Mouse (Mus musculus) forebrain, embryonic 16.5 days (tissue): ENCODE measurements around the gene Lamc2. TPM values are rescaled to one million over a fixed set of nuclear protein-coding genes. Genes with fewer than 3 reads are reported as not detected.

Source experiments
- ATAC-seq: fragments of 200-750 bp; cut with Nextera tagmentation; 2 replicates; pipeline ENCODE4 v1.8.0; 2017; ENCODE audit warnings: mild to moderate bottlenecking, moderate library complexity
- H3K27ac ChIP-seq: fragments of 300-500 bp; sonication (generic); 2 replicates; pipeline ENCODE4 v1.5.1; 2014; ENCODE audit warnings: low read length, control low read depth
- H3K27me3 ChIP-seq: fragments of 300-500 bp; sonication (generic); replicated peaks from 2 replicates; pipeline ENCODE4 v1.6.1; 2014; ENCODE audit warnings: low read length; ENCODE audit not compliant: control insufficient read depth, insufficient read depth
- H3K36me3 ChIP-seq: fragments of 300-500 bp; sonication (generic); 2 replicates; pipeline ENCODE4 v1.6.1; 2014; ENCODE audit not compliant: control insufficient read depth, insufficient read depth
- H3K4me1 ChIP-seq: fragments of 300-500 bp; sonication (generic); replicated peaks from 2 replicates; pipeline ENCODE4 v1.6.1; 2014; ENCODE audit warnings: low read length; ENCODE audit not compliant: control insufficient read depth, insufficient read depth
- H3K4me2 ChIP-seq: fragments of 300-500 bp; sonication (generic); 2 replicates; pipeline ENCODE4 v1.6.1; 2014; ENCODE audit warnings: mild to moderate bottlenecking, low read length, control low read depth
- H3K4me3 ChIP-seq: fragments of 300-500 bp; sonication (generic); replicated peaks from 2 replicates; pipeline ENCODE4 v1.5.1; 2014; ENCODE audit warnings: mild to moderate bottlenecking, low read length, control low read depth
- H3K9ac ChIP-seq: fragments of 300-500 bp; sonication (generic); replicated peaks from 2 replicates; pipeline ENCODE4 v1.6.1; 2014; ENCODE audit warnings: low read depth, low read length, control low read depth
- H3K9me3 ChIP-seq: fragments of 300-500 bp; sonication (generic); 2 replicates; pipeline ENCODE4 v1.6.1; 2016; ENCODE audit warnings: low read length; ENCODE audit not compliant: control insufficient read depth
- WGBS: fragments of 180-500 bp; shearing (Covaris S2); extraction: QIAGEN DNeasy Blood & Tissue Kit; methylation state at CpG from one replicate; pipeline ENCODE4 v1.1.7; 2014; 5-methylcytosine and 5-hydroxymethylcytosine counted together
- polyA plus RNA-seq: library from polyadenylated mRNA; unstranded; fragments of >200 nt; fragmentation: Nextera tagmentation; extraction: Ambion mirVana; gene quantifications from 2 replicates; pipeline ENCODE4 v1.2.1, GENCODE M21; 2015

The Lamc2 gene
- polyA plus RNA-seq, 1 experiment from 2014 or later, result 2.0 TPM

- ATAC-seq, result no peak
- no peak overlapping the region for H3K4me2 ChIP-seq
- peaks cover 5% of the 10 kb centered on the region for H3K4me1 ChIP-seq
- no peak overlapping the region for H3K27ac ChIP-seq
- H3K9me3 ChIP-seq, result no peaks in the 10 kb centered on the region
- peaks cover 15% of the 10 kb centered on the region for H3K36me3 ChIP-seq
- WGBS, result 85% methylated on average over 5 of the region's 5 CpGs
- no peak overlapping the region for H3K4me3 ChIP-seq
- no peaks in the 10 kb centered on the region for H3K27me3 ChIP-seq
- H3K9ac ChIP-seq, result no peak overlapping the region
Observed at GRCm38 (mm10) chr1:153109346-153109745, 76.9 kb downstream of the Lamc2 start.

GRCm38 (mm10) chr1:153107866-153108265 lies 78.4 kb downstream of the Lamc2 start:
- H3K27me3 ChIP-seq, result no peaks in the 10 kb centered on the region
- WGBS, result 32% methylated on average over 7 of the region's 7 CpGs
- H3K4me3 ChIP-seq, result no peak overlapping the region
- H3K9ac ChIP-seq, result no peak overlapping the region
- ATAC-seq, result peak; percentile 77
- H3K9me3 ChIP-seq, result no peaks in the 10 kb centered on the region
- H3K4me1 ChIP-seq, result peaks cover 5% of the 10 kb centered on the region
- no peak overlapping the region for H3K4me2 ChIP-seq
- H3K27ac ChIP-seq, result no peak overlapping the region
- H3K36me3 ChIP-seq, result peaks cover 11% of the 10 kb centered on the region

GRCm38 (mm10) chr1:153104804-153105203 lies 81.4 kb downstream of the Lamc2 start:
- H3K27me3 ChIP-seq, result no peaks in the 10 kb centered on the region
- H3K36me3 ChIP-seq, result no peaks in the 10 kb centered on the region
- H3K4me1 ChIP-seq, result peaks cover 5% of the 10 kb centered on the region
- H3K9ac ChIP-seq, result no peak overlapping the region
- H3K4me3 ChIP-seq, result no peak overlapping the region
- H3K9me3 ChIP-seq, result no peaks in the 10 kb centered on the region
- WGBS, result 72% methylated on average over 12 of the region's 12 CpGs
- no peak for ATAC-seq
- no peak overlapping the region for H3K27ac ChIP-seq
- H3K4me2 ChIP-seq, result no peak overlapping the region

- Histone ChIP-seq H3K9ac (no peak overlapping the region), H3K4me2 (no peak overlapping the region), H3K36me3 (no peaks in the 10 kb centered on the region; the same call in 1 of the 2 replicates), H3K4me1 (peaks cover 5% of the 10 kb centered on the region), H3K4me3 (no peak overlapping the region), H3K9me3 (no peaks in the 10 kb centered on the region), H3K27ac (no peak overlapping the region), H3K27me3 (no peaks in the 10 kb centered on the region)
- WGBS, result 97% methylated on average over 7 of the region's 8 CpGs
- no peak for ATAC-seq
Observed at GRCm38 (mm10) chr1:153103186-153103554, 83.1 kb downstream of the Lamc2 start.

GRCm38 (mm10) chr1:153102296-153103185 lies 83.7 kb downstream of the Lamc2 start:
- H3K4me1 ChIP-seq, result no peaks in the 10 kb centered on the region
- ATAC-seq, result no peak
- no peak overlapping the region for H3K4me3 ChIP-seq
- WGBS, result 94% methylated on average over 17 of the region's 17 CpGs
- no peak overlapping the region for H3K4me2 ChIP-seq
- no peak overlapping the region for H3K27ac ChIP-seq
- H3K27me3 ChIP-seq, result no peaks in the 10 kb centered on the region
- H3K36me3 ChIP-seq, result no peaks in the 10 kb centered on the region; the same call in 1 of the 2 replicates
- H3K9me3 ChIP-seq, result no peaks in the 10 kb centered on the region
- H3K9ac ChIP-seq, result no peak overlapping the region

- Histone ChIP-seq H3K27ac (no peak overlapping the region), H3K9ac (no peak overlapping the region), H3K27me3 (no peaks in the 10 kb centered on the region), H3K4me1 (no peaks in the 10 kb centered on the region), H3K36me3 (no peaks in the 10 kb centered on the region; the same call in 1 of the 2 replicates), H3K4me3 (no peak overlapping the region), H3K9me3 (no peaks in the 10 kb centered on the region), H3K4me2 (no peak overlapping the region)
- WGBS, result 37% methylated on average over 9 of the region's 9 CpGs
- 0 out of 2 replicates have a peak, but pooled peaks have one; percentile 49 for ATAC-seq
Observed at GRCm38 (mm10) chr1:153101327-153101880, 84.8 kb downstream of the Lamc2 start.

- H3K27me3 ChIP-seq, result no peaks in the 10 kb centered on the region
- no peak for ATAC-seq
- no peak overlapping the region for H3K4me2 ChIP-seq
- no peaks in the 10 kb centered on the region for H3K4me1 ChIP-seq
- no peaks in the 10 kb centered on the region; the same call in 1 of the 2 replicates for H3K36me3 ChIP-seq
- no peak overlapping the region for H3K27ac ChIP-seq
- no peak overlapping the region for H3K4me3 ChIP-seq
- no peaks in the 10 kb centered on the region for H3K9me3 ChIP-seq
- H3K9ac ChIP-seq, result no peak overlapping the region
- whole genome bisulfite sequencing, result 58% methylated on average over 9 of the region's 9 CpGs
Observed at GRCm38 (mm10) chr1:153100912-153101311, 85.3 kb downstream of the Lamc2 start.

GRCm38 (mm10) chr1:153098586-153098985 lies 87.7 kb downstream of the Lamc2 start:
- WGBS, result 40% methylated on average over 11 of the region's 11 CpGs
- H3K4me2 ChIP-seq, result no peak overlapping the region
- H3K27me3 ChIP-seq, result no peaks in the 10 kb centered on the region
- H3K36me3 ChIP-seq, result no peaks in the 10 kb centered on the region; the same call in 1 of the 2 replicates
- no peak for ATAC-seq
- no peak overlapping the region for H3K4me3 ChIP-seq
- no peak overlapping the region for H3K27ac ChIP-seq
- no peaks in the 10 kb centered on the region for H3K9me3 ChIP-seq
- no peak overlapping the region for H3K9ac ChIP-seq
- H3K4me1 ChIP-seq, result peaks cover 3% of the 10 kb centered on the region; the same call in 1 of the 2 replicates

- no peak overlapping the region for H3K27ac ChIP-seq
- no peak overlapping the region for H3K9ac ChIP-seq
- peaks cover 5% of the 10 kb centered on the region; the same call in 1 of the 2 replicates for H3K4me1 ChIP-seq
- no peaks in the 10 kb centered on the region for H3K9me3 ChIP-seq
- no peaks in the 10 kb centered on the region for H3K27me3 ChIP-seq
- 91% methylated on average over 6 of the region's 6 CpGs for WGBS
- H3K4me3 ChIP-seq, result no peak overlapping the region
- ATAC-seq, result no peak
- H3K4me2 ChIP-seq, result no peak overlapping the region
- no peaks in the 10 kb centered on the region; the same call in 1 of the 2 replicates for H3K36me3 ChIP-seq
Observed at GRCm38 (mm10) chr1:153097017-153097675, 89.1 kb downstream of the Lamc2 start.
